Mouse (Mus musculus) c-Kit-positive CD71-positive TER-119-negative erythroid progenitor cells, embryonic 14.5 days (primary cell): ENCODE measurements around the gene Irf2bpl.

Source experiments
- DNase-seq: peaks from one replicate; pipeline ENCODE4 v3.0.0-alpha.2; 2013; ENCODE audit warnings: low read depth

The Irf2bpl gene

DNA sequence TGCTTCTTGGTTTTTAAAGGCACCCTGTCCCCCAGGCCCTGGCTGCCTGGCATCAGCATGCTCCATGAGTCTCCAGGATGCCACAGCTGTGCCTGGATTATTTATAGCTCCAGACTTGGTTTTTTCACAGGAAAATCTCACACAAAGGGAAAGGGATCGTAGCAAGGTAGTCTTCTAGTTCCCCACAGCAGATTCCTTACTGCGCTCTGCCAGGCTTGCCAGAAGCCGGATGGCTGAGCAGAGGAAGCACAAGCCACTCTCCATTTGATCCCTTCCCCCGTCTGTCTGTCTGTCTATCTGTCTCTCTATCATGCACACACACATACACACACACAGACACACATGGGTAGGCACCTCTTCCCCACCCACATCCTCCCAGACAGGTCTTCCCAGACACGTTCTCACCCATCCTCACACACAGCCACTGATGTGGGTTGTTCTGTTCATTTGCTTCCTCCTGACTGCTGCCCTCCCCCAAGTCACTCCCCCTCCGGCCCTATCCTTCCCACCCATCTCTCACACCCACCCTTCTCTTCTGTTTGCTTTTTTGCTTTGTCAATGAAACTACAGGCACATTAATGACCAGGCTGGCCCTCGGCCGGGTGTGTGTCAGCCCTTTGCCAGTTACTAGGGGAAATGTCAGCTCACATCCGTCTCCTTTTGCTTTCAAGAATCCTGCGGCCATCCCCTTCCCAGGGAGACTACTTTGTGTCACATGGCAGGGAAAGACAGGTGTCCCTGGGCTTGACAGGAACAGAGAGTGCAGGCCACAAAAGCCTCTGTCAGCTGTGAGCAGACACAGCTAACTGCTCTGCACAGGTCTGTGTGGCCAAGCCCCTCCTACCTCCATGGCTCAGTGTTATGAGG is 24.4 kb downstream of the Irf2bpl start:
- no peak for DNase-seq

DNA sequence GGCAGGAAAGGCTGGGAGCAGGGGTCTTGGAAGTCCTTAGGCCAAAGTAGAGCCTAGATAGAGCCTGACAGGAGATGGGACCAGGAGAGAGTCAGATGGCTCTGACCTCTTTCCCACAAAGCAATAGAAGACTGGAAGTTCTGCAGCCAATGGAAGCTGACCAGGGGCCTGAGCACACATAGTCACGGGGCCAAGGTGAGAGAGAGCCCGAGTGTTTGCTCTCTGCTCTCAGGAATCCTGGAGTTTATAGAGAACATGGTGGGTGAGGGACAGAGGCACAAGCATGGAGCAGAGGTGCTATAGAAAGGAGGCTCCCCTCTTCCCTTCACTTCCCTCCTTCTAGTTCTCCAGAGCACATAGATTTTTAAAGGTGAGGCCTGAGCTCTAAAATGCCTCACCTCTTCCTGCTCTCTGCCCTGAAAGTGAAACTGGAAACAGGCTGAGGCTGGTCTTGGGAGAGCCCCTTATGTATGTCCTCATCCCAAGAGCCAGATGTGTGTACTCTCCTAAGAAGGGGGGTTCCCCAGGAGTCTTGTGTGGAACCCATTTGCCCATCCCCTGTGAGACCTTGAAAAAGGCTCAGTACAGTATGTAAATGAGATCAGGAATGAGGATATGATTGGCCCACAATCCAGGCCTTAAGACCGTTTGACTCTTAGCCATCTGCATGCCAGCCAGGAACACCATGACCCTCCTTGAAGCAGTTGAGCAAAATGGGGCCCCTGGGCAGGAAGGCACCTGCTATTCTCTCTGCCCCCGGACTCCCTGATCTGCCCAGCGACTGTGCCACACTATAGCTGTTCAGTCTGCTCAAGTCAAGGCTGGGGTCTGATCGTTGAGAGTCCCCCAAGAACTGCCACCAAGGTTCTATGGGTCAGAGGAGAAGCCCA is 25.4 kb downstream of the Irf2bpl start:
- DNase-seq: no peak

DNA sequence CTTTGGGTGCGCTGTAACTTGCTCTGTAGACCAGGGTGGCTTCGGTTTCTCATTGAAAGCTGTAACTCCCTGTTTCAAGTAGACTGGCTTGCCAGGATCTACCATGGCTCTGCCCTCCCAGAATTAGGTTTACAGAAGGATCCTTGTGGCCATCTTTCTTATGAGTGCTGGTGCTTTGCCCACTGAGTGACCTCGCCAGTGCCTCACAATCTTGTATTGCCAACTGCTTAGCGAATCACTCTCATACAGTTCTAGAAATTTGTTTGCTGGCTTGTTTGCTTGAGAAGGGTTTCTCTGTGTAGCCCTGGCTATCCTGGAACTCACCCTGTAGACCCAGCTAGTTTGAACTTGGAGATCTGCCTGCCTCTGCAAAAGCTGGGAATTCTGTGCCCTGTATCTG is 26.1 kb downstream of the Irf2bpl start:
- no peak for DNase-seq

DNA sequence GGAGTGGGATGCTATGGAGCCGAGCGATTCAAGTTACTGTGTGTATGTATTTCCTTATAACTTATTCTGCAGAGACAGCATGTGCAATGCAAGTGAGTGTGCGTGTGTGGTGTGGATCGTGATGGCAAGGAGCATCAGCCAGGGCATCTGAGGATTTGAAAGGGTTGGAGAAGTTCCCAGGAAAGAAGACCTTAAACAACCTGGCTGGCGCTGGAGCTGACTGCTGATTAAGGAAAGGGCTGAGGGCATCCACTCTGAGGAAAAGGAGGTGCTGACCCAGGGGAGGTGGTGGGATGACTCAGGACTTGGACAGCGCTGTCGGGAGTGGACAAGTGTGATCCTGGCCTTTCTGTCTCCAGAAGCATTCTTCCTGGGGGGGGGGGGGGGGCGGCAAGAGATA is 27.3 kb downstream of the Irf2bpl start:
- DNase-seq: no peak

DNA sequence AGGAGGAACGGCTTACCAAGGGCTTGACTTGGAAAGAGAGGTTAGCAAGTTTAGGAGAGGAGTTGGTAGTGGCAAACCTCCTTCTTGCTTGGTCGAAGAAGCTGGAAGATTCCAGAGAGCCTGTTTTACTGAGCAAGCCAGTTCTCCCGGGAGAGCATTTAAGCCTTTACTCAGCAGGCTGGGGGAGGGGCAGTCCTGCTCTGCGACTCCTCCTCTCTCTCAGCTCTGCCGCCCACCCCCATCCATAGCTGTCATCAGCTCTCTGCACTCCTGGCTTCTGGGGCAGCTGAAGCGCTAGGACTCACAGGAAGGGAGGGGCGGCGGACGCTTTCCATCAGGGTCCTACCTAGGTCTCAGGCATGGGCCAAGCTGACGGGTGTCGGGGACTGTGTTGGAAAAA is 28.9 kb downstream of the Irf2bpl start:
- no peak for DNase-seq

DNA sequence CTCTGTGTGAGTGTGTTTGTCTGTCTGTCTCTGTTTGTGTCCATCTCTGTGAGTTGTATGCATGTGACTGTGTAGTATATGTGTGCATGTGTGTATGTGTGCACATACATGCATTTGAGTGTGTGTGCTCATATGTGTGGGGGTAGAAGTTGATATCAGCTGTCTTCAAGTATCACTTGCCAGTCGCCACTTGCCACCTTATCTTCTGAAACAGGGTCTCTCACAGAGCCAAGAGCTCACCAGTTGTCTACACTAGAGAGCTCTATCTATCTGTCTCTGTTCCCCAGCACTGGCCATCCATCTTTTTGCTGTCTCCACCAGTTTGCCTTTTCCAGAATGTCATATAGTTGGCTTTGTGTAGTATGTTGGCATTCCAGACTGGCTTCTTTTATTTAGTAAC is 31.1 kb downstream of the Irf2bpl start:
- DNase-seq: no peak

DNA sequence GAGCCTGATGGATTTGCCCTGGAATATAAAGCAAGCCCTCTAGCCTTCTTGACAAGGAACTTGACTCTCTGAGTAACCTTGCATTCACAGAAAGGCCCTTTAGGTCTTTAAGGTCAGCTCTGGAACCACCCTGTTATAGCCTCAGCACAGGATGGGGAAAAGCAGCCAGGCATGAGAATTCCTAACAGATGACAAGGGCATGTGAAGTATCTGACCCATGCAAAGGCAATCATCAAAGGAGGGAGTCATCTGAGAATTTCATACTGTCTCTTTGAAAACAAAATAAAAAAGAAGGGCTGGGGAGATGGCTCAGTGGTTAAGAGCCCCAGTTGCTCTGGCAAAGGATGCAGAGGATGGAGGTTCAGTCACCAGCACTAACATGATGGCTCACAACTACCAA is 33.3 kb downstream of the Irf2bpl start:
- no peak for DNase-seq

DNA sequence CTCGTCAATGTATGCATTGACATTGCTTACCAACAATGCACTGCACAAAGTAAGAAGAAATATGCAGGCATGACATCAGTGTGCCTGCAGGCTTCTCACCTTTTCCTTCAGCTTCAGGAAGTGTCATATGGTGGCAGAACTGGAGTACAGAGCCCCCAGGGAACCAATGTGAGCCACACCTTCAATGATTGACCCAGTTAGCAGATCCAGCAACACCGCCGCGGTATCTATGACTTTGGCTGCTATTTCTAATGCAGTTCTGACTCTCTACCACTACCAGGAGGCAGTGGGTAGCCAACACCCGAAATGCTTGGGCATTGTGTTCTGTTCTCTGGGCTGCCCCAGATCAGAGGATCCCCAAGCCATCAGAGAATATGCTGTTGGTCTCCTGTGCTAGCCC is 33.9 kb downstream of the Irf2bpl start:
- DNase-seq: no peak

DNA sequence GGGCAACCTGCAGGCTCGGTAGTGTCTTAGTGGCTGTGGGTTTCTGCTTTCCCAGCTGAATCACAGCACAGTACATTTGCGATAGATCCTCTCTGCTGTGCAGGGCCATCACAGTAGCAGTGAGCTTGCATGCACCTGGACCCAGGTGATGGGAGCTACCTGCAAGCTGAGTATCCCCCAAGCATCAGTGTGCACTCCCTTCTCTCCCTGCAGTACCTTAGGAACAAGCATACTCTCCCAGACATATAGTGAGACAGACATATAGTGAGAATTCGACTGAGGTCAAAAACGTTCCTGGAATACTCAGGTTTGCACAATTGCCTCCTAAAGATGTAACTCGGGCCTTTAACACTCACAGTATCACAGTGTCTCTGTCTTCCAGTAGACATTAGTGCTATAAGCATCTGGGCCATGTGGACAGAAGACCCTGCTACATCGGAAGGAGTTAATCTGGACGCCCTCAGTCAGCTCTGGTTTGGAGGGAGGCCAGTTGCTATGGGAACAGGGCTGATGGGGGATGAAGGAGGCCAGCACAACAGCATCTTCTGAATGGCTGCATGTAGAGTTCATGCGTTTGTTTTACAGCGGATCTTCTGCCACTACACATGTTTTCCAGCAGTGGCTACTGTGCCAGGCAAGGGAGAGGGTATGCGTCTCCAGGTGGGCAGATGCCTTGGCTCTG is 34.5 kb downstream of the Irf2bpl start:
- DNase-seq: no peak

DNA sequence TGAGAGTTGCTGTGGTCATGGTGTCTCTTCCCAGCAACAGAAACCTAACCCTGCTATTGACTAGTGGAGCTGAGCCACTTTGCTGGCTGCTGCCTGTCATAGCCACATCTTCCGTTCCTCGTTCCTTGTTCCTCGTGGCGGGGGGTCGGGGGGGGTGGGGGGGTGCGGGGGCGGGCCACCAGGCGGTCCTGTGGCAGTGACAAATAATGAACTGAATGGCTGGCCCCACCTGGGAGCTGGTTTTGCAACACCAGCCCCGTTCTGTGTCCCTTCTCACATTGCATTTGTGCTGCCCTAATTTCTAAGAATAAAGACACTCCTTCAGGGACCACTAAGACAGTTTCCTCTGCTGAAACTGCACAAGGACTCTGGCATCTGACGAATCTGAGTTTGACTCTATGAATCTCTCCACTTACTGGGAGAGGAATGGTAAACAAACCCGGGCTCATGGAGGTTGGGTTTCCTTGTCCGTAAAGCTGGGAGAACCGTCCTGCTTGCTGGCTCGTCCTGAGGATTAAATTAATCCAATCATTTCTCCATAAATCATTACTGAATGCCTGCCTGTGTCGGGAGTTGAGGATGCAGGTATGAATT is 41.6 kb downstream of the Irf2bpl start:
- DNase-seq: no peak

DNA sequence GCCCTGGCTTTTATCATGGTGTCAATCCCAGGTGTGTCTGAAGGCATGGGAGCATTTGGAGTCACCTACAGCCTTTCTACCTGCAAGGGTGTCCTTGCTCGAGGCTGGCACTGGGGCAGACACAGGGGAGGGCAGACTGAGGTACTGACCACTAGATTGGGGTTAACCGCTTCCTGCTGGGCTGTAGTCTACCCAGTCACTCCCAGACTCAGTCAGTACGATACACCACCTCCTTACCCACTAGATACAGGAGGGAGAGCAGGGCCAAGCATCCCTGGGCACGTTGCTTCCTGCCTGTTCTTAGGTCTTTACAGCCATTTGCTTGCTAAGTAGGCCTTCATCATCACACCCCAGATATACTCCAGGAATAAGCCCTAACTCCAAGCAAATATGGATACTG is 44.1 kb downstream of the Irf2bpl start:
- DNase-seq: no peak

DNA sequence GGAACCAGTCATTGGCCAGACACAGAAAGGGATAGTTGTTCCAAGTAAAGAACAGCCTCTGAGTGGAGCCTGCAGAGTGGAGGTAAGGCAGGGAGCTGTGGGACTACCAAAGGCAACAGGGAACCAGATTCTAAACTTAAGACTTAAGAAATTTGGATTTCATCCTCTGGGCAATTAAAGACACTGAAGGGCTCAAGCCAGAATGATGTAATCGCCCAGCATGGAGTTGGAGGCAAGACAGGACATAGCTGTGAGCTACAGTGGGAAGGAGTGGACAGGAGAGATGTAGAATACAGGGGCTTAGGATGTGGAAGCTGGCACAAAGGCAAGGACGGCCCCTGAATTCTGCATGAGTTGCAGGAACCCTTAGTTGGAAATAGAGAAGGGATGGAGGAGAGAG is 46.4 kb downstream of the Irf2bpl start:
- DNase-seq: no peak

DNA sequence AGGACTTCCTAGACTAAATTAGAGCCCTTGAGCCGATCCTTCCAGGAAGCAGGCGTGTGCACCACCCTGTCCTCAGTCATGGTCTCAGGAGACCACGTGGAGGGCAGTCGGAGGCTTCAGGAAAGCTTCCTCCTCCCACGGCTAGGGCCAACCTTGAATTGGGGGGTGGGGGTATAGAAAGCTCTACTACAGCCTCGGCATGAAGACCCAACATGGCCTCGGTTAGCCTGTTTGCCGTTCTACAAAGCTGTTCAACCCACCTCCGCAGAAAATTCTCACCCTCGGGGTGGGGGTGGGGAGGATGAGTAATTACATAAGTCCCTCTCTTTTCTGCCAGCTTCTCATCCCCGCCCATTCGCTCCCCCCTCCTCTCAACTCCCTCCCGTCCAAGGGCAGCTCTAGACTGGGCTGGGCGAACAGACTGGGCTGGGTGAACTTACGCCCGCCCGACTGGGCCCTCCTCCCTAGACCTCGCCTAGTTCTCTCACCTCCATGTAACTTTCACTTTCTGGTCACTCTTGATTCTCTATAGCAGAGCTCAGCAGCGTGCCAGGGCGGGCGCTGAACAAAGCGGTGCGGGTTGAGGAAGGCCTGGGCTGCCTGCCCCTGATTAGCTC is 48.1 kb downstream of the Irf2bpl start:
- peak; percentile 72 for DNase-seq

DNA sequence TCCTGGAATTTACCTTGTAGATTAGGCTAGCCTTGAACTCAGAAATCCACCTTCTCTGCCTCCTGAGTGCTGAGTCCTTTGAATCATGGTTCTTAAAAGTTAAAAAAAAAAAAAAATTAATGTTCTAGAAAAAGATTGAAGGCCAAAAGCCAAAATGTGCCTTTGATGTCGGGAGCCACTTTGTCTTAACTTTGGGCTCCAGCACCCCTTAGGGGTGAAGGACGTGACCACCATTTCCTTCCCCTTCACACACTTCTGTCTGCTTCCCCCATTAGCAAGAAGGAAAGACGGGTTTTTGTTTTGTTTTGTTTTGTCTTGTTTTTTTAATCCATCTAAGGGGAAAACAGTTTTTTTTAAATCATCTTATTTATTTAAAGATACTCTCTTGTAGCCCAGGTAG is 48.7 kb downstream of the Irf2bpl start:
- DNase-seq: no peak

DNA sequence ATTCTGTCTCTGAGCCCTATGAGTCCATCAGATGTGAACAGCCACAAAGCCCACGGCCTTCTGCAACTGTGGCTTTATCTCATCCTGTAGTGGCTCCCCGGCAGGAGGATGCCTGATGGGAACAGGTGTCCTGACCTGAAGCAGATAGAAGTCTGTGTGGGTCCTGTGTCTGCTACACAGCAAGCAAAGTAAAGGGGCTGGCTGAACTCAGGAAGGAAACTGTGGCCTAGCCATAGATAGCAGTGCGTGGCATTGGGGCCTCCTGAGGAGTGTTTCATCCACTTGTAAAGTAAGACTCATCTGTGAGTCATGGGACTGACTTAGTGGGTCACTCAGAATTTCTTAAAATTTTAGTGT is 50.2 kb downstream of the Irf2bpl start:
- DNase-seq: peak; percentile 48

DNA sequence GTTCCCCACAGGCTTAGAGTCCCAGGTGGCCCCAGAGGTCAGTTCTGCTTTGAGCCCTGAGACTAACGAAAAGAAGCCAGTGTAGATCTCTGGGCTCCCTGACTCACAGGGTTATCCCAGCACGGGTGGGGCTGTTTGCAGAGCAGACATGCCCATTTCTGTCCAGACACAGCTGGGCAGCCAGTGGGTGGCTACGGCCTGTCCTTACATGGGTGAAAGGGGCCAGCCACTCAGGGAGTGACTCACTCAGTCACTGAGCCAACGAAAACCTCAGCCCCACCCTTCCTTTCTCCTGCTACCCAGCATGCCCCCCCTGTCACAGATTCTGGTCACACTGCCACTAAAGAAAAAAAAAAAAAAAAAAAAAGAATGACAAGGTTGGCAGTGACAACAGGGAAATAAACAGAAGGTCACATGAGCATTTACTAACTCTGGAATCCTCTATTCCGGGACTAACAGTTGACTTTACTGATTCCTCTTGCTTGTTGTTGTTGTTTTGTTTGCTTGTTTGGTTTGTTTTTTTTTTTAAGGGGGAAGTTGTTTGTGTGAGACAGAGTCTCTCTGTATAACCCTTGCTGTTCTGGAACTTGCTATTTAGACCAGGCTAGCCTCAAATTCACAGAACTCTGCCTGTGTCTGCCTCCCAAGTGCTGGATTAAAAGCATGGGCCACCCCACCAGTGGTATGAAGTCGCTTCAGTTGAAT is 50.7 kb downstream of the Irf2bpl start:
- DNase-seq: peak; percentile 54

DNA sequence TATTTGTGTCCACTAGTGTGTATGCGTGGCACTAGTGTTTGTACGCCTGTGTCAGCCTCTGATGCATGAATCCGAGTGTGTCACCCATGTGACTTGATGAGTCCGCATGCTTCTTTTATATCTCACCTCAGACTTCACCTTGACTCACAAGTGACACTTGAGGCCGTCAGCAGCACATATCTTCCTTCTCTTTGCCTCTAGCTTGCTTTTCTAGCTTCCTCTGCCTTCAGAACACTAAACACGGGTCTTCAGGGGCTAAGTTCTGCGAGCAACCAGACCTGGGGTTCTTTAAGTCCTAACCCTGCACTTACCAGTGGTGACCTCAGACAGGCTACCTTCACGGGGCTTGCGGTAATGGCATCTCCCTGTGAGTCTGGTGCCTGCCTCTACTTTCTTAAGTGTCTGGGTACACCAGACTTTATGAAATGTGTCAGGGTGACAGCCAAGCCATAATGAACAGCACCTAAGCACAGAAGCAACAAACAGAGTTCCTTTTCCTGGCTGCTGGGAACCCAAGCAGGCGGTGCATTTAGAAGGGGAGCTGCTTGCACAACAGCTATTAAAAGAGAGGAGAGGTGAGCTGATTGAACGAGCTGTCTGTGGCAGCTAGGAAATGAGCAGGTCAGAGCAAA is 51.9 kb downstream of the Irf2bpl start:
- DNase-seq: no peak

DNA sequence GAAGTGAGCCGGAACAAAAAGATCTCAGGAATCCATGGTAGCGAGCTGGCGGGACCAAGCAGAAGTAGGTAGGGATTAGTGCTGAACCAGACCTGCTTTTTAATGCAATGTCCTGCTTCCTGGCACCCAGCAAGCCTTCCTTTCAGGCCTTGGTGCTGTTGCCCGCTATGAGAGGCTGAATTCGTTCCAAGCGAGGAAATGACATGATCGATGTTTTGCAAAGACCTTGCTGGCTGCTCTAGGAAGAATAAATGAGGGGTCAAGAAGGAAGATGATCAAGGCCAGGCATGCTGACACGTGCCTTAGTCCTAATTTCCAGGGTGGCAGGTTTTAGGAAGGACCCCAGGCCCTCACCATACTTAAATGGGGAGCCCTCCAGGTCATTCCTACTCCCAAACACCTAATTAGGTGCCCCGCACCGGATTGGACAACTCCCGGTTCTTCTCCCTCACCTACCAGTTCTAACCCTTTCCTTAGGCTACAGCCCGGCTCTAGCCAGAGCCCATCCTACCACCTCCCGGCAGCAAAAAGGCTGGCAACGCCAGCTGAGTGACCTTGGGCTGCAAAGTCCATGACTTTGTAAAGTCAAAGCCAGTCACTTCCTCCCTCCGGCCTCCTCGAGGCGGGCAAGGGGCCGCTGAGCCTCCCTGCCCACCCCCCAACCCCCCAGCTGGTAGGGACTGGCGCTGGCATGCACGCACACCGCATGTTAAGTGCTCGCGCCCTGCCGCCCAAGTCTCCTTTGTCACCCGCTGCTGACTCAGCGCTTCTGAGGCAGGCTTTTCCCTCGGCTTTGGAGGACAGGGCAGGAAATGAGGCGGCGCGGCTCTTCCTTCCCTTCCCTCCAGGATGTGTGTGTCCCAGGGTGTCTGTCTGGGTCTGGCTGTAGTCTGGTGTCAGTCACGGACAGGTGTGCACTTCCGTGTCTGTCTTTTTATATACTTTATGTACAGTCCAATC is 52.7 kb downstream of the Irf2bpl start:
- DNase-seq: no peak
